Mouse (Mus musculus) brain, embryonic 14.5 days (tissue): ENCODE results near the gene Myo1d.

ENCODE experiments used
- CTCF ChIP-seq: fragments of 200-500 bp; IDR thresholded peaks from 2 replicates; pipeline ENCODE4 v1.5.1; 2012; ENCODE audit warnings: inconsistent platforms, mild to moderate bottlenecking, moderate library complexity, borderline replicate concordance; ENCODE audit not compliant: insufficient read depth, insufficient read length; ENCODE audit errors: extremely low read depth
- POLR2A ChIP-seq: fragments of 200-500 bp; IDR thresholded peaks from 2 replicates; pipeline ENCODE4 v1.6.1; 2012; ENCODE audit warnings: mild to moderate bottlenecking, inconsistent platforms, borderline replicate concordance; ENCODE audit not compliant: poor library complexity, insufficient read depth, insufficient read length, severe bottlenecking; ENCODE audit errors: extremely low read depth

GRCm38 (mm10) chr11:80759023-80759422 lies 20.8 kb downstream of the Myo1d start:
- TF ChIP-seq POLR2A (no peak), CTCF (no peak)
